Mouse (Mus musculus) hindbrain, embryonic 15.5 days (tissue): Measurements from ENCODE around the gene Rsrc1. TPM values are rescaled to one million over a fixed set of nuclear protein-coding genes. Genes with fewer than 3 reads are reported as not detected.
"Not testable (repeated sequence)": the region's sequence is repeated elsewhere in the genome, so short reads cannot be mapped to it uniquely, and the experiment has no call there.

Experiments used
- ATAC-seq: fragments of 200-750 bp; cut with Nextera tagmentation; 2 replicates; pipeline ENCODE4 v1.8.0; 2017; ENCODE audit warnings: low read depth, moderate number of reproducible peaks, moderate TSS enrichment; ENCODE audit not compliant: low FRiP score
- H3K27ac ChIP-seq: fragments of 300-500 bp; sonication (generic); replicated peaks from 2 replicates; pipeline ENCODE4 v1.5.1; 2015; ENCODE audit warnings: mild to moderate bottlenecking, inconsistent platforms
- H3K27me3 ChIP-seq: fragments of 300-500 bp; sonication (generic); 2 replicates; pipeline ENCODE4 v1.6.1; 2015; ENCODE audit warnings: control low read depth, inconsistent platforms
- H3K36me3 ChIP-seq: fragments of 300-500 bp; sonication (generic); 2 replicates; pipeline ENCODE4 v1.6.1; 2015; ENCODE audit warnings: control low read depth, inconsistent platforms
- H3K4me1 ChIP-seq: fragments of 300-500 bp; sonication (generic); replicated peaks from 2 replicates; pipeline ENCODE4 v1.6.1; 2015; ENCODE audit warnings: control low read depth, inconsistent platforms
- H3K4me2 ChIP-seq: fragments of 300-500 bp; sonication (generic); 2 replicates; pipeline ENCODE4 v1.6.1; 2015; ENCODE audit warnings: moderate library complexity, mild to moderate bottlenecking, inconsistent platforms
- H3K4me3 ChIP-seq: fragments of 300-500 bp; sonication (generic); 2 replicates; pipeline ENCODE4 v1.5.1; 2015; ENCODE audit warnings: mild to moderate bottlenecking, inconsistent platforms
- H3K9ac ChIP-seq: fragments of 300-500 bp; sonication (generic); 2 replicates; pipeline ENCODE4 v1.6.1; 2015; ENCODE audit warnings: inconsistent platforms
- H3K9me3 ChIP-seq: fragments of 300-500 bp; sonication (generic); 2 replicates; pipeline ENCODE4 v1.6.1; 2016; ENCODE audit warnings: control low read depth, inconsistent platforms
- WGBS: fragments of 180-500 bp; shearing (Covaris S2); methylation state at CpG from one replicate; pipeline ENCODE4 v1.1.7; 2015; 5-methylcytosine and 5-hydroxymethylcytosine counted together
- polyA plus RNA-seq: library from polyadenylated mRNA; unstranded; fragments of >200 nt; fragmentation: Nextera tagmentation; extraction: Ambion mirVana; gene quantifications from 2 replicates; pipeline ENCODE4 v1.2.1, GENCODE M21; 2015

Rsrc1 gene
- polyA plus RNA-seq, 1 experiment from 2014 or later = 29.3 TPM

DNA sequence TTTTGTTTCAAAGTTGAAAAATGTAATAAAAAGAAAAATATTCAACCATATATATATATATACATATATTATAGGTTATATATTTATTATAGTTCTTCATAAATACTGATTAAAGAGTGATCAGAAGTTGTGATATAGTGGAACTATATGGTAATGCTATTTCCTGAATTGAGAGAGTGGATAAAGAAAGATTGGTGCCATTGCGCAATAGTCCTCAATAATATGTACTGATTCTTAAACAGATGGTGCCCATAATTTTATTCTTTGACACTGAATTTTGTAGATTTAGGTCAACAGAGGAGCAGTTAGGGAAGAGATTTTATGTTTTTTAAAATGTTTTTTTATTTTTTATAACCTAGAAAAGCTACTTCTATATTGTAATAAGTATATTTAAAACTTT, 165.1 kb downstream of the Rsrc1 start:
- Histone ChIP-seq H3K36me3 (no peaks in the 10 kb centered on the region), H3K9ac (no peak overlapping the region), H3K27me3 (no peaks in the 10 kb centered on the region), H3K4me2 (no peak overlapping the region), H3K27ac (no peak overlapping the region), H3K4me3 (no peak overlapping the region), H3K9me3 (no peaks in the 10 kb centered on the region), H3K4me1 (no peaks in the 10 kb centered on the region)
- no peak for ATAC-seq
- WGBS = 97% methylated on average over 1 of the region's 1 CpGs

- Histone ChIP-seq H3K4me2 (no peak overlapping the region), H3K36me3 (no peaks in the 10 kb centered on the region), H3K27ac (no peak overlapping the region), H3K27me3 (no peaks in the 10 kb centered on the region), H3K4me3 (no peak overlapping the region), H3K9me3 (no peaks in the 10 kb centered on the region), H3K9ac (no peak overlapping the region), H3K4me1 (no peaks in the 10 kb centered on the region)
- 29% methylated on average over 3 of the region's 3 CpGs for WGBS
- ATAC-seq = no peak
Measured at GRCm38 (mm10) chr3:67147246-67147645, 166.1 kb downstream of the Rsrc1 start.

- H3K4me1 ChIP-seq = no peaks in the 10 kb centered on the region
- ATAC-seq = no peak
- no peak overlapping the region for H3K4me2 ChIP-seq
- H3K9me3 ChIP-seq = no peaks in the 10 kb centered on the region
- no peak overlapping the region for H3K27ac ChIP-seq
- no peak overlapping the region for H3K9ac ChIP-seq
- H3K4me3 ChIP-seq = no peak overlapping the region
- no peaks in the 10 kb centered on the region for H3K36me3 ChIP-seq
- H3K27me3 ChIP-seq = no peaks in the 10 kb centered on the region
- 41% methylated on average over 3 of the region's 3 CpGs for WGBS
Measured at GRCm38 (mm10) chr3:67197179-67197578, 216.0 kb downstream of the Rsrc1 start.

DNA sequence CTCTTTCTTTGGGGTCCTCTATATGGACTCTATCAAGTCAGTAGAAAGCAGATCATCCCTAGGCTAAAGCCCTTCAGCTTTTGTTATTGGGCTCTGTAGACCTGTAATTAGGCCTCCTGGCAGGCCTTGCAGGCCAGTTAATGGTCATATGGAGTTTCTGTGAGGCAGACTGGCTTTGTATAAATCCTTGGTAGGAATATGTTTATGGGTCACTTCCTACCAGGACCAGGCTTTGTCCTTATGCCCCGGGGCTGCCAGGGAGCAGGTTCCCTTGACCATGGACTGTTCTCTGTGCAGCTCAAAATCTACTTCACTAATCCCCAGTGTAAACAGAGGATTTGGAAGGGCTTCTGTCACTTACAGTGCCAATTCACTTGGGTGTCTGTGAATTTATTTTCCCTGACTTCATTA, 231.9 kb downstream of the Rsrc1 start:
- 82% methylated on average over 1 of the region's 1 CpGs for WGBS

DNA sequence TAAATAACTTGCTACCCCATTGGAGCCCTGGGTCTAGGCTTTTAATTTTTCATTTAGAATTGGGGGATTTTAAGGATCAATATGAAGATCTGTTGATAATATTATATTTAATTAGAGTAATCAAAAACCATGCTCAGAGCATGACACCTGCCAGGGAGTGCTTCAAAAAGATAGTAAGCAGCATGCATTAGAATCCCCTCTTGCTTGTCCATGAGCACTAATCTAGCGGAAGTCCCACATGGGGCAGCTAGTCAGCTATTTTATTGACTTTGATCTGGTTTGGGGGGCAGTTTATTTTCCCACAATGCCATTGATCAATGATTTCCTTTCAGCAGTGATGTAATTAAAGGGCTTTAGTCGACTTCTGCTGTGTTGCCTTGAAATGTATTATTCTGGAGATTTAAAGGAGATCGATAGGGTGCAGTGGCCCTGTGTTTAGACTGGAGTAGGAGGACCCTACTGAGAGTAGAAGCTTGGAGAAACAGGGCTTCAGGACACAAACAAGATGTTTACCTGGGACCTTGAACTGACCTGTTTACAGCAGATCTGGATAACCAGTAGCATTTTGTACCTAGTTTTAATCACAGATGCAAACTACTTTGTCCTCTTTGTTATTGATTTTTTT, 251.5 kb downstream of the Rsrc1 start:
- Histone ChIP-seq H3K36me3 (no peaks in the 10 kb centered on the region), H3K4me2 (no peak overlapping the region), H3K9me3 (no peaks in the 10 kb centered on the region), H3K27me3 (no peaks in the 10 kb centered on the region), H3K9ac (no peak overlapping the region), H3K4me3 (no peak overlapping the region), H3K27ac (no peak overlapping the region), H3K4me1 (no peaks in the 10 kb centered on the region)
- no peak for ATAC-seq
- 36% methylated on average over 3 of the region's 3 CpGs for WGBS

More for the DNA sequence above, 231.9 kb downstream of the Rsrc1 start:
- no peak overlapping the region for H3K9ac ChIP-seq
- no peaks in the 10 kb centered on the region for H3K9me3 ChIP-seq
- H3K4me2 ChIP-seq = no peak overlapping the region
- no peak overlapping the region for H3K27ac ChIP-seq
- H3K36me3 ChIP-seq = no peaks in the 10 kb centered on the region
- H3K27me3 ChIP-seq = no peaks in the 10 kb centered on the region
- H3K4me1 ChIP-seq = no peaks in the 10 kb centered on the region
- no peak overlapping the region for H3K4me3 ChIP-seq
- ATAC-seq = no peak

- not testable (repeated sequence) for H3K27ac ChIP-seq, H3K4me3 ChIP-seq, H3K36me3 ChIP-seq, H3K4me2 ChIP-seq, H3K27me3 ChIP-seq, ATAC-seq, H3K9ac ChIP-seq, H3K4me1 ChIP-seq, H3K9me3 ChIP-seq
- WGBS = 93% methylated on average over 10 of the region's 10 CpGs
Measured at GRCm38 (mm10) chr3:67242451-67242850, 261.3 kb downstream of the Rsrc1 start.

- H3K27ac ChIP-seq = no peak overlapping the region
- no peak overlapping the region for H3K4me3 ChIP-seq
- no peaks in the 10 kb centered on the region for H3K4me1 ChIP-seq
- H3K36me3 ChIP-seq = no peaks in the 10 kb centered on the region
- WGBS = 71% methylated on average over 3 of the region's 3 CpGs
- H3K4me2 ChIP-seq = no peak overlapping the region
- H3K9ac ChIP-seq = no peak overlapping the region
- no peaks in the 10 kb centered on the region for H3K9me3 ChIP-seq
- no peaks in the 10 kb centered on the region for H3K27me3 ChIP-seq
- ATAC-seq = no peak
Measured at GRCm38 (mm10) chr3:67267448-67267847, 286.3 kb downstream of the Rsrc1 start.

GRCm38 (mm10) chr3:67279781-67280180, 298.6 kb downstream of the Rsrc1 start:
- no peak overlapping the region for H3K27ac ChIP-seq
- H3K9ac ChIP-seq = no peak overlapping the region

DNA sequence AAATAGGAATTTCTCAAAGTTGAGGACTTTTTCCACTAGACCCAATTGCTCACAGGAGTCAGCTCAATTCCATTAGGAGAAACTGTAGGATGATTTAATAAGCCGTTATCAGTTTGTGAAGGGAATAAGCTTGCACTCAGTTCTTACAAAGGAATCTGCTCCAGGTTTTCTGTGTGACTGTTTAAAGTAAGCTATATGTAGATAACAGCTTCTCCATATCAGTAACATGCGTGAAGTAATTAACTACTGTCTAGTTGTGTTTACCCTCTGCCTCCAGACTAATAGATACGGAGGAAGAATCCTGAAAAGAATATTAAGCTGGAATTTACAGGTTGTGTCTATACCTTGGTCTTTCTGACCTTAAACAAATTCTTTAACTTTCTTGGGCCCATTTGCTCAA, 299.1 kb downstream of the Rsrc1 start:
- no peak overlapping the region for H3K9ac ChIP-seq
- no peak overlapping the region for H3K27ac ChIP-seq
- H3K4me1 ChIP-seq = no peaks in the 10 kb centered on the region
- no peaks in the 10 kb centered on the region for H3K36me3 ChIP-seq
- no peak for ATAC-seq
- 79% methylated on average over 3 of the region's 3 CpGs for WGBS
- no peaks in the 10 kb centered on the region for H3K27me3 ChIP-seq
- H3K9me3 ChIP-seq = no peaks in the 10 kb centered on the region
- H3K4me2 ChIP-seq = no peak overlapping the region
- no peak overlapping the region for H3K4me3 ChIP-seq

More at GRCm38 (mm10) chr3:67279781-67280180, 298.6 kb downstream of the Rsrc1 start:
- Histone ChIP-seq H3K36me3 (no peaks in the 10 kb centered on the region), H3K9me3 (no peaks in the 10 kb centered on the region), H3K4me1 (no peaks in the 10 kb centered on the region), H3K4me2 (no peak overlapping the region), H3K4me3 (no peak overlapping the region), H3K27me3 (no peaks in the 10 kb centered on the region)
- ATAC-seq = no peak
- WGBS = 86% methylated on average over 4 of the region's 4 CpGs

- no peak overlapping the region for H3K9ac ChIP-seq
- WGBS = 88% methylated on average over 1 of the region's 1 CpGs
- H3K4me2 ChIP-seq = no peak overlapping the region
- H3K4me1 ChIP-seq = no peaks in the 10 kb centered on the region
- ATAC-seq = no peak
- H3K27me3 ChIP-seq = no peaks in the 10 kb centered on the region
- H3K4me3 ChIP-seq = no peak overlapping the region
- H3K9me3 ChIP-seq = no peaks in the 10 kb centered on the region
- H3K27ac ChIP-seq = no peak overlapping the region
- no peaks in the 10 kb centered on the region for H3K36me3 ChIP-seq
Measured at GRCm38 (mm10) chr3:67284039-67284438, 302.8 kb downstream of the Rsrc1 start.

DNA sequence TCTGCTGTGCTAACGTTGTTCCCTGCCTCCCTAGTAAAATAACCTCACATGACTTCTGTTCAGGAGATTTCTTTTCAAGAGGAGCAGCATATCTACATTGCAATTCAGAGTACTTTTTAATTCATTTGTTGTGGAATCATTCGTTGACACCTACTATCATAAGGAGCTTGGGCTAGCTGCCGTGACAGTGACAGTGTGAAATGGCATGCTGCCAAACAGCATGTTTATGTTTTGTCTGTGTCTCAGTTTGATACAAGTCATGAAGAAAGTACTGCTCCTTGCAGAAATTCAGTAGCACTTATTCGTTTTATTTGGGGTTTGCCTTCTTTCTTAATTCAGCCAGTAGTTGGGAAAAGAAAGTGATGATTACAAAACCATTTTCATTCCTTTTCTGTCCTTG, 303.7 kb downstream of the Rsrc1 start:
- H3K27me3 ChIP-seq = no peaks in the 10 kb centered on the region
- H3K9me3 ChIP-seq = no peaks in the 10 kb centered on the region
- no peak overlapping the region for H3K4me3 ChIP-seq
- H3K4me1 ChIP-seq = no peaks in the 10 kb centered on the region
- no peak overlapping the region for H3K9ac ChIP-seq
- 43% methylated on average over 4 of the region's 4 CpGs for WGBS
- H3K27ac ChIP-seq = no peak overlapping the region
- ATAC-seq = no peak
- H3K4me2 ChIP-seq = no peak overlapping the region
- H3K36me3 ChIP-seq = no peaks in the 10 kb centered on the region

DNA sequence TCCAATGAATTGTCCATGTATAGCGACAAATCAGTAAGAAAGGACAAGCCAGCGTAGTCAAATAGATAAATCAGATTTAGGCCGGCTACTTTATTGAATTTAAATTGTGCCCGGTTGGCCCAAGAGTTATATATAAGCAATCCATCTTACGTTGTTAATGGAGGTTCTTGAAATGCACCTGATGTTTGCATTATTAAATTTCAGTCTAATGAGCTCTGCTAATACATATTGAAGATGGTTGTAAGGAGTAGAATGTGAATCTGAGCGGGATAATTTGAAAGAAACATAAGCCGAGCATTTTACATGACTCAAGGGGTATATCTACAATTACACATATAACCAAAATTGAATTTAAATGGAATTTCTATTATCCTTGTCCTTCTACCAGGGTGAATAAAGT, 307.5 kb downstream of the Rsrc1 start:
- no peak for ATAC-seq

DNA sequence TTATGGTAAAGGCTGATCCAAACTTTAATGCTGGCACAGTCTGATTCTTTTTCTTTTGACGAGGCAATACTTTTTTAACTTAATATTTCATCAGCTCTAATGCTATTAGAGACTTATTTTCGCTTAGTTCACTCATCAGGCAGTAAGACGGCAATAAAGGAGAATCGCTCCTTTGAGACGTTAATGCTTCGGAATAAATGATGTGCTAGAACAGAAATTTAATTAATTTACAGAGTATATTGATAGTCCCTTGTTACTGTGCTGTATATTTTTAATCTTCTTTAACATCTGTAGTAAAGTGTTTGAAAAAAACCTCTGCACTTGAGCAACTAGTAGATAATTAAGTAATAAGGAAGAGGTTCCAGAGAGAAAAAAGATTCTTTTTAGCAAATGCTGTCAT, 308.3 kb downstream of the Rsrc1 start:
- Histone ChIP-seq H3K27ac (no peak overlapping the region), H3K4me2 (no peak overlapping the region), H3K4me1 (no peaks in the 10 kb centered on the region), H3K27me3 (no peaks in the 10 kb centered on the region), H3K9me3 (no peaks in the 10 kb centered on the region), H3K4me3 (no peak overlapping the region), H3K9ac (no peak overlapping the region), H3K36me3 (no peaks in the 10 kb centered on the region)
- 59% methylated on average over 6 of the region's 6 CpGs for WGBS
- ATAC-seq = no peak

More for the DNA sequence above, 307.5 kb downstream of the Rsrc1 start:
- H3K27ac ChIP-seq = no peak overlapping the region
- H3K36me3 ChIP-seq = no peaks in the 10 kb centered on the region
- WGBS = 61% methylated on average over 7 of the region's 7 CpGs
- H3K4me3 ChIP-seq = no peak overlapping the region
- H3K4me1 ChIP-seq = no peaks in the 10 kb centered on the region
- no peak overlapping the region for H3K9ac ChIP-seq
- H3K9me3 ChIP-seq = no peaks in the 10 kb centered on the region
- H3K27me3 ChIP-seq = no peaks in the 10 kb centered on the region
- no peak overlapping the region for H3K4me2 ChIP-seq
